Mouse (Mus musculus): ENCODE results near the gene Olfr202. TPM values are rescaled to one million over a fixed set of nuclear protein-coding genes. Genes with fewer than 3 reads are reported as not detected.
"Not testable (repeated sequence)": the region's sequence is repeated elsewhere in the genome, so short reads cannot be mapped to it uniquely, and the experiment has no call there.

The Olfr202 gene
- total RNA-seq (2021), result not detected
- long read RNA-seq, experiment 1, result 0 reads
- long read RNA-seq, experiment 2, result 0 reads

DNA sequence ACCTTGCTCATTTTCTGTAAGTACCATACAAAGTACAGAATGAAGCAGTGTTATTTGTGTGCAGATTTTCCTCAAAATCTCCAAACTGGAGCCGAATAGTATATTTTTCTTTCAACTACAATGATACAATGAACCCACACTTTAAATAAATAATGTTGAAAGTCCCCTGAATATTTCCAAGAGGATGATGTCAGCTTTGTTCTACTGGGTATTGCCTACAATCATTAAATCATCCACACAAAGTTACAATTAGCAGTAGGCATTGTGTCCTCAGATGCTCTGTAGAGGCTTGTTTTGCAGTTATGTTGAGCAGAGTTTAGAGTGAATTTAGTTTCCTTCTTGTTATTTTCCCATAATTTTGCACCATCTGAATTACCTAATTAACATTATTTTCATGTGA, at the start of gene Olfr202:
Olfr202 (minus strand) TSS at position 101 of the 400 bp plus-strand sequence.
- intact Hi-C loops (cut with DNase I), result no loop called here
- DNase-seq, result no peak

DNA sequence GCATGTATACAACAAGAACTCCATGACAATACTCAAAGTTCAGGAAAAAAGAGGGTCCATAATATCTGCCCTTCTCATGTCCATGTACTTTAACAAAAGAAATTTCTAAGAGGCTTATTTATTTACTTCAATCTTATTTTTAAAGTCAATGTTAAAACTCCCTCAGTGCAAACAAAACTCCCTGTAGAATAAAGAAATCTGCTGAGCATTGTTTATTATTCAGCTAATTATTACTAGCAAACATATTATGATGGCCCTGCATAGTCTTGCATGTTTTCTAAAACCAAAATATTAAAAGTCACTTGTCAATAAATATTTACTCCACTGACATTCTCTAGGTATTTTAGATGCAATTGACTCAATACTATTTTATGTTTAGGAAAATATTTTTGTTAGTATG, 44.4 kb upstream of the Olfr202 start, which contains the start of gene Olfr205:
Olfr205 (minus strand) TSS at position 101 of the 400 bp plus-strand sequence.
- intact Hi-C loops (cut with DNase I), result no loop called here
- no peak for DNase-seq

DNA sequence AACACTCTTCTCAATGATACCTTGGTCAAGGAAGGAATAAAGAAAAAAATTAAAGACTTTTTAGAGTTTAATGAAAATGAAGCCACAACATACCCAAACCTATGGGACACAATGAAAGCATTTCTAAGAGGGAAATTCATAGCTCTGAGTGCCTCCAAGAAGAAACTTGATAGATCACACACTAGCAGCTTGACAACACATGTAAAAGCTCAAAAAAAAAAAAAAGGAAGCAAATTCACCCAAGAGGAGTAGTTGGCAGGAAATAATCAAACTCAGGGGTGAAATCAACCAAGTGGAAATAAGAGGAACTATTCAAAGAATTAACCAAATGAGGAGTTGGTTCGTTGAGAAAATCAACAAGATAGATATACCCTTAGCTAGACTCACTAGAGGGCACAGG, 36.7 kb upstream of the Olfr202 start:
- DNase-seq; intact Hi-C loops (cut with DNase I): not testable (repeated sequence)

DNA sequence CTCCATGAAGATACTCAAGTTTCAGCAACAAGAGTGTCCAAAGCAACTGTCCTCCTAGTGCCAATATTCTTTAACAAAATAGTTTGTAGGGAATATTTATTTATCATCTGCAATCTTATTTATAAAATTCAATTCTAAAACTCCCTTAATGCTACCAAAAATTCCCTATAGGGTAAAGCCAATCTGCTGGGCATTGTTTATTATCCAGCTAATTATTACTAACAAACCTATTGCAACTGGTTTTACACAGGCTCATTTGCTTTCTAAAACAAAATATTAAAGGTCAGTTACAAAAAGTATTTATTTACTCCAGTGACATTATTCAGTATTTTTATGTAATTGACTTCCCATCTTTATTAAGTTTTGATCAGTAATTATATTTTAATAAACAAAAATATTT, 31.6 kb upstream of the Olfr202 start, which contains the start of gene Olfr204:
Olfr204 (minus strand) TSS at position 101 of the 400 bp plus-strand sequence.
- no peak for DNase-seq
- intact Hi-C loops (cut with DNase I), result no loop called here

DNA sequence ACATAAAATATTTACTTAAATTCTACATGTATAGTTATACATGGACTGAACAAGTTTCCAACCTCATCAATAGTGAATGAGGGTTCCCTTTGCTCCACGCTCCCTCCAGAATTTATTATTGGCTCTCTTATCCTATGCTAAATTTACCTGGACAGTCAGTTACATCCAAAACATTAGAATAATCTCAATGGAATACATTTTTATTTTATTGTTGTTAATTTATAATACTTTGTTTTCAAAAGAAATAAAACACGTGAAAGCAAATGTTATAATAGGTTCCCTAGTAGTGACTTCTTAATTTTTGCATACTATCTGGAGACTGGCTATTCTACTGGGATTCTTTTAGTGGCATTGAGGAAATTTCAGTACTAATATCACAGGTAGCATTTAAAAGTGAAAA, 12.0 kb upstream of the Olfr202 start, which contains the start of gene Olfr203:
Olfr203 (plus strand) TSS at position 301 of the 400 bp plus-strand sequence.
- no peak for DNase-seq
- intact Hi-C loops (cut with DNase I), result no loop called here

DNA sequence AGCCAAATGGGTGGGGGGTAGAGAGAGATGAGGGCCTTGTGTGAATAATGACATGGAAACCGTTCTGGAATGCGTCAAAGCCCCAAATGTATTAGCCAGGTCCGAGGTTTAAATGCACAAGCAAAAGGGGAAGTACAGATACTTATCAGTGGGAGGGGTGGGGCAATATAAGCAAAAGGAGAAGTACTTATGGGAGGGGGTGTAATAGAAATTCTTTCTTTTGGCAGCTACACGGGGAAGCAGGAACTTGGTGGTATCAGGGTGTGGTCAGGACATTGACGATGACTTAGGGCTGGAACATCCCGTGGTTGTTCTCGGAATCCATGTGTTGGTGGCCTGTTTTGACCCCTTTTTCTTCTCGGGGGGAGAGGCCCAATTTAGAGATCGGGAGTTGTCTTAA, 983 bp upstream of the Olfr202 start:
- DNase-seq; intact Hi-C loops (cut with DNase I): not testable (repeated sequence)

DNA sequence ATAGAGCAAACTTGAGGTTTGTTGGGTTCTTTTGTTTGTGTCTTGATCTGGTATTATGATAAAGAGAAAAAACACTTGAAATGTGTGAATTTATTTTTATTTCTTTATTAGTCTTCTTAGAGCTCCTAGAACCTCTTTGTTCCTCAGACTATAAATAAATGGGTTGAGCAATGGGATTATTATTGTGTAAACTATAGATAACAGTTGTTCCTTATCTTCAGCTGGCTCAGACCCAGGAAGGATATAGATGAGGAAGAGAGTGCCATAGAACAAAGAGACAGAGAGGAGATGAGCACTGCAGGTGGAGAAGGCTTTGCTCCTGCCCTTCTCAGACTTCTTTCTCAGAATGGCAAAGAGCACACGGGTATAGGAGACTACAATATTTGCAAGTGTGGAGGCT, 3.1 kb downstream of the Olfr202 start:
- intact Hi-C loops (cut with DNase I), result no loop called here
- no peak for DNase-seq

DNA sequence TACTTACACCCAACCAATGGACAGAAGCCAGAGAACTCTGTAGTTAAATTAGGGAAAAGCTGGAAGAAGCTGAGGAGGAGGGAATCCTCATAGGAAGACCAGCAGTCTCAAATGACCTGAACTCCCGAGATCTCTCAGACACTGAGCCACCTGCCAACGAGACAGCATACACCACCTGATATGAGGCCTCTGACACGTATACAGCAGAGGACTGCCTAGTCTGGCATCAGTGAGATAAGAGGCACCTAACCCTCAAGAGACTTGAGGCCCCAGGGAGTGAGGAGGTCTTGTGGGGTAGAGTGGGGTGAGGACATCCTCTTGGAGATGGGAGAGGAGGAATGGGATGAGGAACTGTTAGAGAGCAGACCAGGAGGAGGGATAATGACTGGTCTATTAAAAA, 6.1 kb downstream of the Olfr202 start:
- intact Hi-C loops (cut with DNase I), result no loop called here
- DNase-seq, result no peak

DNA sequence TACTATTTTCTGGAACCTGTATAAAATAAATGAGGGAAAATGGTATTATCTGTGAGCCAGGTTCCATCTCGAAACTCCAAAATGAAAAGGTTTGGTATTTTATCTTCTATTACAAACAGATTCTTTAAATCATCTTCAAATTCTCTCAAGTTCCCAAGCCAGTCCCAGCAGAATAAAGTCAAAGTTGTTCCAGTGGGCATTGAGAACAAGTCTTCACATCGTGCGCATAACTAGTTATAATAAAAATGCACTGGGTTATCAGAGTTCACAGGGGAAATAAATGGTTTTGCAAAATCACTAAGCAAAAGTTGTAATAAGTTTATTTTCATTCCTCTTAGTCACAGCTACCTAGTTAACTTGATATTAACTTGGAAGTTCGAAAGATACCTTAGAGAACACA, 14.1 kb downstream of the Olfr202 start, which contains the start of gene Olfr201:
Olfr201 (minus strand) TSS at position 101 of the 400 bp plus-strand sequence.
- DNase-seq; intact Hi-C loops (cut with DNase I): not testable (repeated sequence)

DNA sequence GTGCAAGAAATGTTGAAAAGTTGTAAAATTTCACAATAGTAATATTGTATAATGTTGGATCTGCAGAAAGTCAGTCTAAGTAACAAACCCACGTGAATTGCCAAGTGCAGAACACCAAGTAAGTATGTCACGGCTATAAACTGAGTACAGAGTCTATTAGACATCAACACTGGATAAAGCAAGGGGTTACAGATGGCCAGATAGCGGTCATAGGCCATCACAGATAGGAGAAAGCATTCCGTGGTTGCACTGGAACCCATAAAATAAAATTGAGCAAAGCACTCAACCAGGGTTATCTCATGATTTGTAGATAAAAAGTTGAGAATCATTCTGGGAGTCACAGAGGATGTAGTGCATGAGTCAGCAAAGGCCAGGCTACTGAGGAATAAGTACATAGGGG, 17.5 kb downstream of the Olfr202 start:
- DNase-seq; intact Hi-C loops (cut with DNase I): not testable (repeated sequence)

DNA sequence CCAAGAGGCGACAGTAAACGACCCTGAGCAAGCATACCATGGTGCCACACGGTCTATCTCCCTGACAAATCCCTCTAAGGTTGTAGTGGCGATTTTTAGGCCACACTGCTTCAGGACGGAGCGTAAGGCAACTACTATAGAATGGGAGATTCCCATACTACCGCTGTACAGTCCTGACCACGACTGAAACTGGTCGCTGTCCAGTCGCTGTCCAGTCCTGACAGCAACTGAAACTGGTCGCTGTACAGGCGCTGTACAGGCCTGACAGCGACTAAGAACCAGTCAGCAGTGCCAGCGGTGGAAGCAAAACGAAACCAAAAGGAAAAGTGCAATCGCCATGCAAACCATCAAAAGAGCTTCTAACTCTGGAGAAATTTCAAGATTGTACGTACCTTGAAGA, 36.9 kb downstream of the Olfr202 start:
- DNase-seq, result no peak
- intact Hi-C loops (cut with DNase I), result no loop called here

Other genes with a start within 250 kb of the Olfr202 start
- gene Olfr187, start 247.0 kb downstream of the Olfr202 start, total RNA-seq (2021), result not detected
- not detected for gene Olfr190, start 208.8 kb downstream of the Olfr202 start, total RNA-seq (2021)
- gene Olfr191, start 197.0 kb downstream of the Olfr202 start, total RNA-seq (2021), result not detected
- gene Olfr193, start 174.9 kb downstream of the Olfr202 start, total RNA-seq (2021), result not detected
- gene Olfr194, start 165.7 kb downstream of the Olfr202 start, total RNA-seq (2021), result not detected
- gene Olfr195, start 139.7 kb downstream of the Olfr202 start, total RNA-seq (2021), result not detected
- not detected for gene Olfr196, start 116.3 kb downstream of the Olfr202 start, total RNA-seq (2021)
- gene Olfr198, start 83.3 kb downstream of the Olfr202 start, total RNA-seq (2021), result not detected
- not detected for gene Olfr199, start 67.0 kb downstream of the Olfr202 start, total RNA-seq (2021)
- not detected for gene Olfr201, start 14.2 kb downstream of the Olfr202 start, total RNA-seq (2021)
- not detected for gene Olfr203, start 12.1 kb upstream of the Olfr202 start, total RNA-seq (2021)
- gene Olfr204, start 31.5 kb upstream of the Olfr202 start, total RNA-seq (2021), result not detected
- not detected for gene Olfr205, start 44.3 kb upstream of the Olfr202 start, total RNA-seq (2021)
- not detected for gene Olfr206, start 62.5 kb upstream of the Olfr202 start, total RNA-seq (2021)
- gene Olfr209, start 77.2 kb upstream of the Olfr202 start, total RNA-seq (2021), result not detected
- gene Gabrr3, start 120.5 kb upstream of the Olfr202 start, total RNA-seq (2021), result not detected
- gene Riox2, start 185.0 kb upstream of the Olfr202 start, total RNA-seq (2021), result 10 to 100 TPM; 12.7 to 12.9 TPM